Mouse (Mus musculus) cerebellum, adult 9-10 months (tissue): Measurements from ENCODE around the gene Olfr1495.
"Not testable (repeated sequence)": the region's sequence is repeated elsewhere in the genome, so short reads cannot be mapped to it uniquely, and the experiment has no call there.

Experiments used
- DNase-seq: peaks from one replicate; pipeline ENCODE4 v3.0.0; 2022

Olfr1495 gene

GRCm38 (mm10) chr19:13764306-13764705 lies at the start of gene Olfr1495:
Gene Olfr1495, plus strand, starts transcription at chr19:13764606.
- no peak for DNase-seq

GRCm38 (mm10) chr19:13722978-13723377 lies 41.4 kb upstream of the Olfr1495 start, which contains the start of gene Olfr1493-ps1:
Gene Olfr1493-ps1, plus strand, starts transcription at chr19:13723278.
- DNase-seq, result no peak

GRCm38 (mm10) chr19:13739428-13739827 lies 25.0 kb upstream of the Olfr1495 start, which contains the start of gene Olfr1494:
Gene Olfr1494, plus strand, starts transcription at chr19:13739728.
- DNase-seq, result no peak

- DNase-seq, result peak; percentile 56
Measured at GRCm38 (mm10) chr19:13749366-13749765, 15.0 kb upstream of the Olfr1495 start.

- peak; percentile 58 for DNase-seq
Measured at GRCm38 (mm10) chr19:13768565-13769276, 4.3 kb downstream of the Olfr1495 start.

GRCm38 (mm10) chr19:13777578-13777977 lies 13.2 kb downstream of the Olfr1495 start, which contains the start of gene Olfr1496:
Gene Olfr1496, plus strand, starts transcription at chr19:13777878.
- no peak for DNase-seq

- DNase-seq, result no peak
Measured at GRCm38 (mm10) chr19:13798102-13798501, 33.7 kb downstream of the Olfr1495 start, which contains the start of gene Olfr1497. Gene Olfr1497, minus strand, starts transcription at chr19:13798202.

- not testable (repeated sequence) for DNase-seq
Measured at GRCm38 (mm10) chr19:13805486-13805885, 41.1 kb downstream of the Olfr1495 start.

GRCm38 (mm10) chr19:13812823-13813222 lies 48.4 kb downstream of the Olfr1495 start:
- DNase-seq, result no peak

GRCm38 (mm10) chr19:13818827-13819226 lies 54.4 kb downstream of the Olfr1495 start:
- DNase-seq, result peak; percentile 6

- DNase-seq, result no peak
Measured at GRCm38 (mm10) chr19:13819347-13819746, 54.9 kb downstream of the Olfr1495 start, which contains the start of gene Olfr1499. Gene Olfr1499, minus strand, starts transcription at chr19:13819447.
